Mouse (Mus musculus): ENCODE results near the gene Fam78b. TPM values are rescaled to one million over a fixed set of nuclear protein-coding genes. Genes with fewer than 3 reads are reported as not detected.

The Fam78b gene
- 0.17 and 0.63 TPM in 2 replicates for polyA plus RNA-seq (2015; fragmentation: Nextera tagmentation; extraction: Ambion mirVana)

DNA sequence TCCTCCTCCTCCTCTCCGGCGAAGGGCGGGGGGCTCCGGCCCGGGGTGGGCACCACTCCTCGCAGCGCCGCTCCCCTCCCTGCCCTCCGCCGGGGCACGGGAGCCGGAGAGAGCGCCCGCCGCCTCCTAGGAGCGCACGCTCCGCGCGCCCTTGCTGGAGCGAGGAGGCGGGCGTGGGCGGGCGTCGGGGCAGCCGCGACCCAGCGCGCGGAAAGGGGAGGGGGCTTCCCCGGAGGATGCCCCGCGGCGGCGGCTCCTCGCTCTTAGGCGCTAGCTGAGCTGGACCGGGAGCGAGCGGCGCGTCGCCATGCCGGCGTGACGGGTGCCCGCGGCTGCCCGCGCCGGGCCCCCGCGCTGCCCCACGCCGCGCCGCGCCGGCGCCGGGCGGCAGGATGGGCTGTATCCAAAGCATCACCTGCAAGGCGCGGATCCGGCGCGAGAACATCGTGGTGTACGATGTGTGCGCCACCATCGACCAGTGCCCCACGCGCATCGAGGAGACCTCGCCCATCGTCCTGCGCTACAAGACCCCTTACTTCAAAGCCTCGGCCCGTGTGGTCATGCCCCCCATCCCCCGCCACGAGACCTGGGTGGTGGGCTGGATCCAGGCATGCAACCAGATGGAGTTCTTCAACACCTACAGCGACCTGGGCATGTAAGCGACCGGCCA is at the start of gene Fam78b:
TSS of gene Fam78b (plus strand) at position 244 of the 670 bp plus-strand sequence.
- peak within 1 kb of the TSS; percentile 87 for H3K9ac ChIP-seq
- H3K27me3 ChIP-seq (replicated peaks) = peaks cover 49% of the 10 kb centered on the region
- no peak within 1 kb of the TSS; the same call in 1 of the 2 replicates for H3K27ac ChIP-seq (replicated peaks)
- H3K36me3 ChIP-seq = no peaks in the 10 kb centered on the region
- WGBS = under 1% methylated on average over 58 of the region's 85 CpGs
- peaks cover 15% of the 10 kb centered on the region for H3K4me1 ChIP-seq
- ATAC-seq (ENCODE audit: extremely low read depth, insufficient number of reproducible peaks, low FRiP score, low TSS enrichment) = 0 out of 2 replicates have a peak, but pooled peaks have one; percentile 7
- no peaks in the 10 kb centered on the region for H3K9me3 ChIP-seq
- peak within 1 kb of the TSS; percentile 81 for H3K4me3 ChIP-seq
- peak within 1 kb of the TSS; percentile 96 for H3K4me2 ChIP-seq

DNA sequence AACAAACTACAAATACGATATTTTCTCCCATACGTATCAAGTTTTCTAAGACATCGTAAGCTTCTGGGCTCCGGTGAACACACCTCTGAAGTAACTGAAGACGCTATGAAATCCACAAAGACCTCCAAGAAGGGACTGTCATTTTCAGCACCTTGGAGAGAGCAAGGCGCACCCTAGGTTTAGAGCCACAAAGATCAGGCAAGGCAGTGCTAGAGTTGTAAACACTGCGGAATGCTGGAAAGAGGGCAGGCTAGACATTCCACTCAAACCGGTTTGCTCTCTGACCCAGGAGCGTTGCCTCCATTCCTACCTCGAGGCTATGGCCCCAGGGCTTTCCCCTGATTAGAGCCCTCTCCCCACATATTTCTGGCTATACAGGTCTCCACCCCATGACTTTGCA is 36.7 kb upstream of the Fam78b start:
- H3K9me3 ChIP-seq = no peaks in the 10 kb centered on the region
- ATAC-seq (ENCODE audit: extremely low read depth, insufficient number of reproducible peaks, low FRiP score, low TSS enrichment) = no peak
- H3K4me3 ChIP-seq = no peak overlapping the region
- no peaks in the 10 kb centered on the region for H3K4me1 ChIP-seq
- no peaks in the 10 kb centered on the region for H3K36me3 ChIP-seq
- H3K27me3 ChIP-seq (replicated peaks) = no peaks in the 10 kb centered on the region
- H3K9ac ChIP-seq = no peak overlapping the region
- WGBS = 29% methylated on average over 10 of the region's 10 CpGs
- no peak overlapping the region for H3K27ac ChIP-seq (replicated peaks)
- no peak overlapping the region for H3K4me2 ChIP-seq

DNA sequence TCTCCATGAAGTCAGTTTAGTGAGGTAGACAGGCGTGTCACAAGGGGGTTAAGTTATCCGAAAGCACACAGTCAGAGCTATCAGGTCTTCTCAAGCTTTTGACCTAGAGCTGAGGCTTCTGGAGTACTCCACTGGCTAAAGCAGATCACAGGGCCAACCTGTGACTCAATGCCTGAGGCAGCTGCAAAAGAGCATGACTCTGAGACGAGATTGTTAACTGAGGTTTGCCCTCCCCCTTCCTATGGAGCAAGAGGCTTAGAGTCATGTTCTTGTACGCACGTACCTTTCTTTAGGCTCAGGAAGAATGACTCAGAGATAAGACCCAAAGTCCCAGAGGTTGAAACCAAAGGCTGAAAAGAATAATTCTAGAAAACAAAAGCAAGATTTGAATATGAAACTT is 32.9 kb upstream of the Fam78b start:
- Histone ChIP-seq H3K4me3 (no peak overlapping the region), H3K27me3 (replicated peaks) (no peaks in the 10 kb centered on the region), H3K36me3 (no peaks in the 10 kb centered on the region), H3K27ac (replicated peaks) (no peak overlapping the region), H3K4me1 (no peaks in the 10 kb centered on the region), H3K9ac (no peak overlapping the region), H3K4me2 (no peak overlapping the region), H3K9me3 (no peaks in the 10 kb centered on the region)
- 60% methylated on average over 5 of the region's 5 CpGs for WGBS
- ATAC-seq (ENCODE audit: extremely low read depth, insufficient number of reproducible peaks, low FRiP score, low TSS enrichment) = no peak

DNA sequence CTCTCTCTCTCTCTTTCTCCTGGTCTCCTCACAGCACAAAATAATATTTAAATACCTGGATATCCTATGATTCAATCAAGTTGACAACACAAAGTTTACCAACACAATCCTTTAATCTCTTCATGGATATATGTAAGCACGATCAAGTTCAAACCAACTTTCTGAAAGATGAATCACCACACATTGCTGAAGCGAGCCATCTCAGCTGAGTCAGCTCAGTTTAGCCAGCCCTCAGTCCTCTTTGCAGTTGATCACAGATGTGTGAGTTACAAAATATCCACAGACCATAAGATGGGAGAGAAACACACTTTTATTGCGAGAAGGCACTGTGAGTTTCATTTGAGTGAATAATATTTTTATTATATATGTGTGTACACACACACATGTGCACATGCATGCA is 27.5 kb upstream of the Fam78b start:
- no peak overlapping the region for H3K9ac ChIP-seq
- H3K27ac ChIP-seq (replicated peaks) = no peak overlapping the region
- H3K9me3 ChIP-seq = no peaks in the 10 kb centered on the region
- H3K4me2 ChIP-seq = no peak overlapping the region
- H3K4me1 ChIP-seq = no peaks in the 10 kb centered on the region
- WGBS = 68% methylated on average over 3 of the region's 3 CpGs
- no peak for ATAC-seq (ENCODE audit: extremely low read depth, insufficient number of reproducible peaks, low FRiP score, low TSS enrichment)
- H3K36me3 ChIP-seq = no peaks in the 10 kb centered on the region
- H3K27me3 ChIP-seq (replicated peaks) = no peaks in the 10 kb centered on the region
- H3K4me3 ChIP-seq = no peak overlapping the region

DNA sequence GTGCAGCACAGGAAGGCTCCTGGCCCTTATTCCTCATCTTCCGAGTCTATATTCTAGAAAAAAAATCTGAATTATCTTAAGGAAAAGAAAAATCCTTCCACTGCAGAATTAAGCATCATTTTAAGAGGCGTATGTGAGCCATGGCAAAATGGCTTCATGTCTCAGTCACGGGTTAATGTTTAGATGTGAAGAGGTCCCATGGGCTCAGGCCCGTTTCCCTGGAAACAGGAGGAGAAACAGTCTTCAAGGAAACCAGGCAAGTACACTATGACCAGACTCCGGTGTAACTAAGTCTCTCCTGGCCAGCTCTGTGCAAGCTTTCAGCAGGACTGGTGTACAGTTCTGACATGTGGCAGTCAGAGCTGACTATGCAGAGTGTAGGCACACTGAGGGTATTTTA is 22.6 kb upstream of the Fam78b start:
- H3K27ac ChIP-seq (replicated peaks) = no peak overlapping the region
- no peak overlapping the region for H3K4me2 ChIP-seq
- WGBS = 67% methylated on average over 5 of the region's 5 CpGs
- H3K9ac ChIP-seq = no peak overlapping the region
- H3K9me3 ChIP-seq = no peaks in the 10 kb centered on the region
- H3K4me3 ChIP-seq = no peak overlapping the region
- no peak for ATAC-seq (ENCODE audit: extremely low read depth, insufficient number of reproducible peaks, low FRiP score, low TSS enrichment)
- H3K27me3 ChIP-seq (replicated peaks) = no peaks in the 10 kb centered on the region
- no peaks in the 10 kb centered on the region for H3K4me1 ChIP-seq
- no peaks in the 10 kb centered on the region for H3K36me3 ChIP-seq

- Histone ChIP-seq H3K36me3 (no peaks in the 10 kb centered on the region), H3K9me3 (no peaks in the 10 kb centered on the region), H3K9ac (no peak overlapping the region), H3K27me3 (replicated peaks) (peaks cover 6% of the 10 kb centered on the region; the same call in 1 of the 2 replicates), H3K4me2 (no peak overlapping the region), H3K4me3 (no peak overlapping the region), H3K27ac (replicated peaks) (no peak overlapping the region), H3K4me1 (0 out of 2 replicates have a peak, but pooled peaks cover 4% of the 10 kb centered on the region)
- WGBS = 76% methylated on average over 5 of the region's 5 CpGs
- no peak for ATAC-seq (ENCODE audit: extremely low read depth, insufficient number of reproducible peaks, low FRiP score, low TSS enrichment)
Measured at GRCm38 (mm10) chr1:166994266-166994665, 7.0 kb upstream of the Fam78b start.

DNA sequence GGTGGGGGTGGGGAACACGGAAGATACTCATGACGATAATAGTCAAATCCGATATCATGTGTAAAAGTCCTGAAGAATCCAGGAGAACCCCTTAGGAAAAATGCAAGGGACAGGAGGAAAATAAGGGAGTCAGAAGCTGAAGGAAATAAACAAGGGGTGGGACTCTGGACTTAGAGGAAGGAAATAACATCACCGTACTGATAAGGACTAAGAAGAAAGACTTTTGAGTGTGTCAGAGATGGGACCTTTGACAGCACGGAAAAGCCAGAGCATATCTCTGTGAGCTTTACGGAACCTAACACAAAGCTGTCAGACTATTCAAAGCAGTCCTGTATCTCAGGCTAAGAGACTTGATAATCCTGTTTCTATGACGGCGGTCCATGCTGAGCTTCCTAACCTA is 5.0 kb upstream of the Fam78b start:
- H3K27me3 ChIP-seq (replicated peaks) = peaks cover 19% of the 10 kb centered on the region
- H3K4me1 ChIP-seq = 0 out of 2 replicates have a peak, but pooled peaks cover 4% of the 10 kb centered on the region
- H3K9ac ChIP-seq = no peak overlapping the region
- 53% methylated on average over 8 of the region's 8 CpGs for WGBS
- no peak overlapping the region for H3K4me2 ChIP-seq
- no peak overlapping the region for H3K27ac ChIP-seq (replicated peaks)
- H3K9me3 ChIP-seq = no peaks in the 10 kb centered on the region
- H3K4me3 ChIP-seq = no peak overlapping the region
- H3K36me3 ChIP-seq = no peaks in the 10 kb centered on the region
- ATAC-seq (ENCODE audit: extremely low read depth, insufficient number of reproducible peaks, low FRiP score, low TSS enrichment) = no peak

DNA sequence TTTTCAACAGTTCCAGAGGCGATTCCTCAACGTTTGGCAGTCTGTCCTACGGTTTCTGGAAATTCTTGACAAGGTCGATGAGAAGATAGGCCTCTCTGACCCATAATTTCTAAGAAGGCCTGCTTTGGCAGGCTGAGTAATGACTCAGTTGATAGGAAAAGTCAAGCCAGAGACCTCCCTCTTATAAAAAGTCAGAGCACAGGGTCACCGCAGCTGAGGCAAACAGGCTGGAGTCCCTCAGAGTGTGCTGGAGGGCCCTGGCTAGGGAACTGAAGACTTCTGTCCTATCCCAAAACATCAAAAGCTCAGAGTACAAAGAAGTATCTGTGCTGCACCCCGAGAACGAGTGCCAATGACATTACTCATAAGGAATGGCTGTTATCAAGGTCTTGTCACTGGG is 4.4 kb upstream of the Fam78b start:
- Histone ChIP-seq H3K9me3 (no peaks in the 10 kb centered on the region), H3K4me3 (no peak overlapping the region), H3K4me2 (no peak overlapping the region), H3K27ac (replicated peaks) (no peak overlapping the region), H3K36me3 (no peaks in the 10 kb centered on the region), H3K4me1 (peaks cover 9% of the 10 kb centered on the region), H3K27me3 (replicated peaks) (peaks cover 25% of the 10 kb centered on the region), H3K9ac (no peak overlapping the region)
- WGBS = 42% methylated on average over 7 of the region's 7 CpGs
- no peak for ATAC-seq (ENCODE audit: extremely low read depth, insufficient number of reproducible peaks, low FRiP score, low TSS enrichment)

DNA sequence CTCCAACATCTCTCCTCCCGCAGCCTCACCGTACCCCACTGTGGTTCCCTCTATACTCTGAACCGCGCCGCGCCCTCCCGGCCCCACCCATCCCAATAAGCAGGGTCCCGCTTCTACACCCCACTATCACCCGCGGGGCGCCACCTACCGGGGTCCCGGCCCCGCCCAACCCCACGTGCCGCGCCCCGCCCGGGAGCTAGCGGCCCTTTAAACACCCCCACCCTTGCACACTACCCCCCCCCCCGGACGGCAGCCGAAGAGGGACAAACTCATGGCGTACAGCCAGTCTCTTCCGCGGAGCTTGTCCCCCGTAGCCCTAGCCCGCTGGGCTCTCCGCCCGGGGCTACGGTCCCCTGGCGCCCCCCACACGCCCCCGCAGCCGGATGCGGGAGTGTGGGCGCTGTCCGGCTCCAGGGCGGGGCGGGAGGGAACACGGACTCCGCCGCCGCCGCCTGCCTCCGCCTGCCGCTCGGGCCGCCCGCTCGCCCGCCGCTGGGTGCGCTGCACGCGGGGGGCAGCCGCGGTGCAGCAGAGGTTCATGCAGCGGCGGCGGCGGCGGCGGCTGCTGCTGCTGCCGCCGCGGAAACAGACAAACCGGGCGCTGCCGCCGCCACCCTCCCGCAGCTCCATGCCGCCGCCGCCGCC is 566 bp upstream of the Fam78b start:
- Histone ChIP-seq H3K4me3 (peak overlapping the region; percentile 81), H3K27me3 (replicated peaks) (peaks cover 49% of the 10 kb centered on the region), H3K36me3 (no peaks in the 10 kb centered on the region), H3K9me3 (no peaks in the 10 kb centered on the region), H3K4me1 (peaks cover 17% of the 10 kb centered on the region), H3K4me2 (peak overlapping the region; percentile 96), H3K9ac (peak overlapping the region; percentile 87), H3K27ac (replicated peaks) (no peak overlapping the region; the same call in 1 of the 2 replicates)
- ATAC-seq (ENCODE audit: extremely low read depth, insufficient number of reproducible peaks, low FRiP score, low TSS enrichment) = peak; percentile 23; the same call in 1 of the 2 replicates
- under 1% methylated on average over 60 of the region's 76 CpGs for WGBS

DNA sequence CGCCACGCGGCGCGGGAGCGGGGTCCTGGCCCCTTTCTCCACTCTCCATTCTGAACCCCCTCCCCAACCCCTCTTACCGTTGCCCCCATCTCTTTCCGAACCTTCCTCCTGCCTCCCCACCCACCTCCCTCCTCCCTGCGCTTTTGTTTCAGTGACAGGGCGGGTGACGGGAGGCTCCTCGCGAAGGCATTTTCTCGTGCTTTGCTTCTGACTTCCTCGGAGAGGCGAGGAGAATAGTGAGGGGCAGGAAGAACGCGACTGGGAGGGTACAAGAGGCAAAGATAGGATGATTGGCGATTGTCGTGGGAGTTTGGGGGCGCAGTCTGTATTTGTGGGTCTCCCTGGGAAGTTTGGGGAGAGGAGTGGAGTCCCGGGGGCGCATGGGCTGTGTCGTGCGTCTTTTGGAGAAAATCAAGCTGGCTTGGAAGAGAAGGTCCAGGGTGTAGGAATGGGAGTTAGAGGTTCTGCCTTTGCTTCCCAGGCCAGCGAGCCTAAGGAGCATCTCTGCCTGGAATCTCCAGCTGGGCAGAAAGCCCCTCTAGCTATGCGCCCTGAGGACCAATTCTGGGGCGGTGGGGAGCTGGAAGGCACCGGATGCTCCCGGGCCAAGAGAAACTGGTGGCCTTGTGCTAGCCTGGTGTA is 748 bp downstream of the Fam78b start:
- H3K36me3 ChIP-seq = no peaks in the 10 kb centered on the region
- H3K4me3 ChIP-seq = peak overlapping the region; percentile 81
- peaks cover 13% of the 10 kb centered on the region for H3K4me1 ChIP-seq
- H3K9me3 ChIP-seq = no peaks in the 10 kb centered on the region
- H3K27ac ChIP-seq (replicated peaks) = no peak overlapping the region
- peak overlapping the region; percentile 96 for H3K4me2 ChIP-seq
- ATAC-seq (ENCODE audit: extremely low read depth, insufficient number of reproducible peaks, low FRiP score, low TSS enrichment) = no peak
- peaks cover 49% of the 10 kb centered on the region for H3K27me3 ChIP-seq (replicated peaks)
- WGBS = 1% methylated on average over 30 of the region's 30 CpGs
- 0 out of 2 replicates have a peak overlapping the region, but pooled peaks have one; percentile 24 for H3K9ac ChIP-seq

GRCm38 (mm10) chr1:167002486-167002850 is 1.3 kb downstream of the Fam78b start:
- H3K36me3 ChIP-seq = no peaks in the 10 kb centered on the region
- ATAC-seq (ENCODE audit: extremely low read depth, insufficient number of reproducible peaks, low FRiP score, low TSS enrichment) = no peak
- peak overlapping the region; percentile 81 for H3K4me3 ChIP-seq
- peaks cover 13% of the 10 kb centered on the region for H3K4me1 ChIP-seq
- peak overlapping the region; percentile 96 for H3K4me2 ChIP-seq
- H3K27ac ChIP-seq (replicated peaks) = no peak overlapping the region
- no peaks in the 10 kb centered on the region for H3K9me3 ChIP-seq
- no peak overlapping the region for H3K9ac ChIP-seq
- 2% methylated on average over 19 of the region's 19 CpGs for WGBS
- peaks cover 49% of the 10 kb centered on the region for H3K27me3 ChIP-seq (replicated peaks)

Measured in heart, embryonic 13.5 days (tissue).